Mouse (Mus musculus): ENCODE measurements around the gene Grip1. TPM values are rescaled to one million over a fixed set of nuclear protein-coding genes. Genes with fewer than 3 reads are reported as not detected.

The Grip1 gene
- total RNA-seq, 1 experiment from 2014 or later = 0.91 TPM

DNA sequence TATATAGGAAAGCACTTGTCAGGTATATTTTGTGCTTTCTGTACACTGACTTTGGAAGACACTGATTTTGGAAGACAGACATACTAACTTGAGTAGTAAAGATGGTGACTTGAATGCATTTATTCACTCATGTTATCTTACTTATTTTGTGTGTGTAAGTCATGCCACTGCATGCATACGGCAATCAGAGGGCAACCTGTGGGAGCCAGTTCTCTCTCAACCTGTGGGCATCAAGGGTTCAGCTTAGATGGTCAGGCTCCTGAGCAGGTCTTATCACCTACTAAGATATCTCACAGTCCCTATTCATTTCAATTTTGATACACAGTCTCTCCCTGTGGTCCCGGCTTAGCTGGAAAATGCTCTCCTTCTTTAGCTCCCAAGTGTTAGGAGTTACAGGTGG, 5.4 kb downstream of the Grip1 start:
- no peak for DNase-seq

DNA sequence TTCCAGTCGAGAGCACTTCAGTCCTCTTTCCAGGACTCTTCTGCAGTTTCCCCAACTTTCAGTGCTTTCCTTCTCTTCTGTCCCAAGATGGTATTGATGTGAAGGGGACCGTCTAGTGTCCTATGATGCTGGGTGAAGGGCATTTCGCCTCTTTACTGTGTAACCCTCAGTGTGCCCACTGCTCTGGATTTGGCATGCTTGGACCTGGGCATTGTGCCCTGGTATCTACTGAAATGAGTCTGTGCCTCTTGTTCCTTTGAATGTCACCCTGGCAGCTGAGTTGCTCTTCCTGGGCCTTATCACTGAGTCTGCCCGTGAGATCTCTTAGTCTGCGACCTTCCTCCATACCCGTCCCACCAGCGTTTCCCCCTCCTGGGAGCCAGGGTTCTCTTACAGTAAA, 9.7 kb downstream of the Grip1 start:
- DNase-seq = no peak

DNA sequence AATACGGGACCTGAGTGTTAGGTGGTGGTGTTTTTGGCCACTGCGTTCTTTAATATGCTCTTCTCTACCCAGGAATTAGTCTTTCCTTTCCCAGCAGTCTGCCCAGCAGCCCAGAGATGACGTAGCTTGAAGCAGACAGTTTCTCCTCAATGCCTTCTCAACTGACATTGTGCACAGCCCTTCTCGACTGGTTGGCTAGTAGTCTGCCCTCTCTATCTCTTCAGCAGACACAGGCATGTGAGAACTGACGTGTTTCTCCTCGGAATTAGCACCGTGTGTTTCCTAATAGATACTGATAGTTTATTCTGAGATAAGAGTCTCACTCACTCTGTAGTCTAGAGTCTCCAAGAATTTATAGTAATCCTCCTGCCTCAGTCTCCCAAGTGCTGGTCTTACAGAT, 10.2 kb downstream of the Grip1 start:
- no peak for DNase-seq

DNA sequence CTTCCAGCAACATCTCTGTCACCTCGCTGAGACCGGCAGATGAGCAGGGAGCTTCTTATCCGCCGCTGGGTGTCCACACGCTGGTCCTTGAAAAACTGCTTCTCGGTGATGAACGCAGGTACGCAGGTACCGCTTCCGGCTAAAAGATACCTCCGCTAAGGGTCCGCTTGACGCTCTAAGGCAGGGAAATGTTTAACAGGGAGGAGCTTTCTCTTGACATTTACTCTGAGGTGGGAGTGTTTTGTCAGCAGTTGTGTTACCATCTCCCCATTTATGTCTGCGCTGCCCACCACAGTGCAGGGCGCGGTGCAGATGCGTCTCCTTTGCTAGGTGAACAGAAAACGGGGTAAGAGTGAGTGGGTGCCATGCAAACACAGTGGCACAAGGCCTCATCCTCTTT, 14.3 kb downstream of the Grip1 start:
- DNase-seq = no peak

DNA sequence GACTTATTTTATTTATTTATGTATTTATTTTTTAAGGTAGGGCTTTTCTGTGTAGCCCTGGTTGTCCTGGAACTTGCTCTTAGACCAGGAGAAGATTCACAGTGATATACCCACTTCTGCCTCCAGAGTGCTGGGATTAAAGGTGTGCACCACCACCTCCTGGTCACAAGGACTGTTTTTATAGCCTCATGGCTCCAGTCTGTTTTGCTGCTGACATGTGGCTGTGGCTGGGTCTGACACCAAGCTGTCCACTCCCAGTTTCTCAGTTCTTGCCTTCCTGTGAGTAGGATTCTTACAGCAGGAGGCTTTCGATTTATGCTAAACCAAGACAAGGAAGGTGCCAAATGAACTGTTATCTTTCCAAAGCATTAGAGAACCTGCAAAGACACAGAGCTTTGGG, 16.5 kb downstream of the Grip1 start:
- DNase-seq = no peak

DNA sequence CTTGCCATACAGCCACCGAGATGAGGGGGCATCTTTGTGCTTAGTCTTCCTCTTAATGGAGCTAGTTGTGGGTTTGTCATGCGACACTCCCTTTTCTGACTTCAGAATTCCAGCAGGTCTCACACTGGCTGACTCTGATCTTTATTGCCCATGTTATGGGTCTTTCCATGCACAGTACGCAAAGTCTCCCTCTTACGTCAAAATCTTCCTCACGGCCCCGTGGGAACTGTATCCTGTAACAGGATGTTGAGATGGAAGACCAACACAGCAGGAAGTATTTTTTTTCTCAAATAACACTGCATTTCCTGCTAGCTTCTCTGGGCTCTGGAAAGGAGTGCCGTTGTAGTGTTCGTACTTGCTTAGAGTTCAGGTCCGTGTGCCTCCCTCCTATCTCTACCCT, 21.5 kb downstream of the Grip1 start:
- no peak for DNase-seq

DNA sequence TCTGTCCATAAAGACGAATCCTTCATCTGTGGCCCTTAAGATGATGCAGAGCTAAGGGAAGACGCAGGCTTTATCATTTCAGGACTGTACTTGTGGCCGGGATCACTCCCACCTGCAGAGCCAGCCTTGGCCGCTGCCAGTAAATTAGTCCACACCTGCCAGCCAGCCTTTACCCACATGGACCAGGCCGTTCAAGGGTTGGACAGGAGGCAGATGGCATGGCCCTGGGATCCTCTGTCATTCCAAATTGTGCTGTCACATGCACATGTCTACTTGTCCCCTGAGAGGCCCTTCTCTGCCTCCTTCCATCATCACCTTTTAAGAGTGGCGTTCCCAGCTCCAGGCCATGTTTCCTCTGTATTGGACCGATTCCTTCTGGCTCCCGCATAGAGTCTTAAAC, 24.0 kb downstream of the Grip1 start:
- DNase-seq = no peak

DNA sequence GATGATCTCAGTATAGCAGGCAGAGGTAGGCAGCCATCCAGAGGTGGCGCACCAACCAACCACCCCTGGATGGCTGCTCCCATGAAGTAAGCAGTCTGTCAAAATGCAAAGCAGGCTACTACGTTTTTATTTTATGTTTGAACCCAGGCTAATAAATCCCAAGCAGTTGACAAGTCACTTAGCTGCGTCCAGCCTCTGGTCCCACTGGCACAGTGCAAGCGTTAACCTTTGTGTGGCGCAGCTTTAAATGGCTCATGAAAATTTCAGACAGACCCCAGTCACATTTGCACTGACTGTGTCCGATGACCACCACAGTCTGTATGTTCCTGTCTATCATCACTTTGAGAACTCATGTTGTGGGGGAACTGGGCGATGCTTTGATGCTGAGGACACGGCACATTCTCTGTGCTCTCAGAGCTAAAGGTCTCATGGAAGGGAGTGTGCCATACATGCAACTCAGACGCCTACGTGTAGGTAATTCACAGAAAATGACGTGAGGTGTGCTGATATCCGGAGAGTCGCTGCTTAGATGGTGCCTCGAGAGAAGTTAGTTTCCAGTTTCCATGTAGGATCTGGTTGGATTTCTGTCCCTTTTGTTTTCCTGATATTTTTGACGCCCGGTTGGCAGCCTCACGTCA, 29.6 kb downstream of the Grip1 start:
- DNase-seq = no peak

DNA sequence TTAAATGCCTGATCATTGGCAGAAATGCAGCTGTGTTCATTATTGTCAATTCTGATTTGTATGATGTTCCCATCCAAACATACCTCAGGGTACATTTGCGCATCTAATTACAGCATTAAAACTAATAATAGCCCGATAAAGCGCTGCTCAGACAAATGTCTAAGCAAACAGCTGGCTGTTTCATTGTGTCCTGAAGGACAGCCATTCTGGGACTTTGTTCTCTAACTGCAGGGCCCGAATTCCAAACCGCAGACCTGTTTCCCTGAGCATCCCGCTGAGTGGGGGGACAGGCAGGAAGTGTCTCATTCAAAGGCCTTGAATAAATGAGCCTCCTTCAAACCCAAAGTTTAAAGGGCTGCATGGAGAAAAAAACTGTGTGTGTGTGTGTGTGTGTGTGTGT, 30.1 kb downstream of the Grip1 start:
- no peak for DNase-seq

DNA sequence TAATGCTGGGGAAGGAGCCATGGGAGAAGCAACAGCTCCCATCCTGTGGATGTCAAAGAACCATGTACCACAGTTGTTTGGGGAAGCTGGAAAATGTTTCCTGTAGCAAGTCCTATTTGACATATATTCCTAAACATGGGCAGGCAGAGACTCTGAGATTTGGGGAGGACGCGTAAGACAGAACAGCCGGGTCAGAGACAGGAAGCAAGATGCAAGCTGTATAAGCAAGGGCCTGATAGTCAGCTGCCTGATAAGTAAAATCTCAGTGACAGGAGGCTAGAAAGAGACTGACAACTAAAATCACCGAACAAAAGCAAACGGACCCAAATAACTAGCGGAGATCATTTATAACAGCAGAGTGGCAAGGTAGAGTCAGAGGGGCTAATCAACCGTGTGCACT, 33.3 kb downstream of the Grip1 start:
- DNase-seq = no peak

DNA sequence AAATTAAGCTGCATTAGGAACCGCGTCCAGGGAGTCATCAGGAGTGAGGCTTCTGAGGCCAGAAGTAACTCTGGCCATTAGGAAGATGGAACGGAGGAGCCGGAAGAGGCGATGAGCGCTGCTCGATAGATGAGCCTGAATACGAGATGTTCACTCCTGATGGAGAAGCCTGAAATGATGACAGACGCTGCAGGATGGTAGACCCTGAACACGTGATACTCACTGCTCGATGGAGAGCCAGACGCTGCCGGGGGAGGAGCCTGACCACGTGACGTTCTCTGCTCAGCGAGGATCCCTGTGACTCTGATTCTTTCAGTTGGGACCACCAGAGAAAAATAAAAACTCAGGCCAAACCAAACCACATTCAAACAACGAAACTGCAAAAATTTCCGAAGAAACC, 37.2 kb downstream of the Grip1 start:
- DNase-seq = no peak

DNA sequence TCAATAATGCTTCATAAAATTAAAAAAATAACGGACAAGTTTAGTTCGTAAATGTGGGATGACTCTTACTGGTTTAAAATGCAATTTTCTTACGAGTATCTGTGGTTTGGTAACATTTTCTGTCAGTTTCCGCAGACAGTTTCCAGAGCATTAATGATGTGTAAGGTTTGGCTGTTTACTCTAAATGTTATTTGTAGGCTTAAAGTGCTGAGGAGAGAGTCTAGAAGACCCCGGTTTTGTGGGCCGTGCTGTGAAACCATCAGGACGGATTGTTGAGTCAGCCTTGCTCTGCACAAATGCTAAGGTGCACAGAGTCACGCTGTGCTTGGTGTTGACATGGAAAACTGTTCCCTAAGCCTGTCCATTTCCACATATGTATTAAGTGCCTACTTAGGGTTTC, 41.7 kb downstream of the Grip1 start:
- no peak for DNase-seq

DNA sequence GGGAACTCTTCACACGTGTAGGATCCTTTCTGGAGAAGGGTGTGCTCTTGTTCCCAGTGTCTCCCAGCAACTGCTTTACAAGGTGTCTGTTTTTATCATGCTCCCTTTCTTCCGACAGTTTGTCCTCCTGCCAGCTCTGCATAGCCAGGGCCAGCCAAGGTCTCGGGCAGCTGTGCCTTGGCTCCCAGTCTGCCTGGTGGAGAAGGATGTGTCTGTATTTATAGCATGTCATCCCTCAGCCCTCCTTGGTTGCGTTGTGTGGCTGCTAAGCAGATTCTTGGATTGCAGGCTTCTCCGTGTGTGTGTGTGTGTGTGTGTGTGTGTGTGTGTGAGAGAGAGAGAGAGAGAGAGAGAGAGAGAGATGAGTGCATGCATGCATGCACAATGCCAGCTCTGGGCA, 42.6 kb downstream of the Grip1 start:
- DNase-seq = peak; percentile 26

DNA sequence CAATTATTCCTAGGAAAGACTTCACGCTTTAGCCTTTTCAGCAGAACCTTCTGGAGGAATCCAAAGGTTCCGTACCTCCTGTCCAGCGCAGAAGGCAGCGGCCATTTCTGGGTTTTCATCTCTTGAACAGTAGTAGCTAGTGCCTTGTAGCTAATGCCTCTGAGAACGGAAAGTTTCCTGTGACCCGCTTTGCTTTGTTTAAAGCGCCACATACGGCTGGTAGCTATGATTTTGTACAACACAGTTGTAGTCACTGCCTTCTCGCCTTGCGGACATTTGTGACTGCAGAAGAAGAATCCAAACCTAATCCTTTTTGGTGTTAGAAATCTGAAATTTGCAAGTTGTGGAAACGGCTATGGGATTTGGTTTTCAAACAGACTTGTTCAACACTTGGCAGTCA, 68.1 kb downstream of the Grip1 start:
- no peak for DNase-seq

DNA sequence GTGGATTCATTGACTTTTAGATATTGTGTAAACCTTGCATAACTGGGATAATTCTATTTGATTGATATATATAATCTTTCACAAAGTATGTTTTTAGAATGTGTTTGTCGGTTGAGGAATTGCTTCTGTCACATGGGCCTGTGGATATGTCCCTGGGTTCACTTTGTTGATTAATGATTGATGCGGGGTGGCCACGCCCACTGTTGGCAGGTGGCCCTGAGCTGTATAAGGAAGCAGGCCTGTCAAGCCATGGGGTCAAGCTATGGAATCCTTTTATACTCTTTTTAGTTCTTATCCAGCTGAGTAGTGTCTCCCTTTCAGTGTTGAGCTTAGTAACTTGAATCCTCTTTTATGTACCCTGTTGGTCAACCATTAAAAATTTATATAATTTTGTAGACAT, 72.1 kb downstream of the Grip1 start:
- DNase-seq = no peak

DNA sequence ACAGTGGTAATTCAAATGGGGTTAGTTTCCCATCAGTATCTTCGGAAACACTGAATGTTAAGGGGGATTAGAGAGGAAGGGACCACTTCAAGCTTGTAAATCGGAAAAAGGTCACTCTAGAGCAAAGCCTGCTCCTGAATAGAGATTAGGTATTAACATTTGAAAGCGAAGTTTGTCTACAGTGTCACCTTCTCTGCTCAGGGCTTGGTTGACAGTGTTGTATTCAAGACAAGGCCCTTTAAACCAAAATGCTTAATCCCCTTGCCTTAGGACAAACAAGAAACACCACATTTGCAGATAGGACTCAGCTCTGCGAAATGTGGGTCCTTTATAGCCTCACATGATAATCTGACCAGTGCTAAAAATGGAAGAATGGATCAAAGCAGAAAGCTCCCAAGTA, 81.2 kb downstream of the Grip1 start:
- DNase-seq = no peak

DNA sequence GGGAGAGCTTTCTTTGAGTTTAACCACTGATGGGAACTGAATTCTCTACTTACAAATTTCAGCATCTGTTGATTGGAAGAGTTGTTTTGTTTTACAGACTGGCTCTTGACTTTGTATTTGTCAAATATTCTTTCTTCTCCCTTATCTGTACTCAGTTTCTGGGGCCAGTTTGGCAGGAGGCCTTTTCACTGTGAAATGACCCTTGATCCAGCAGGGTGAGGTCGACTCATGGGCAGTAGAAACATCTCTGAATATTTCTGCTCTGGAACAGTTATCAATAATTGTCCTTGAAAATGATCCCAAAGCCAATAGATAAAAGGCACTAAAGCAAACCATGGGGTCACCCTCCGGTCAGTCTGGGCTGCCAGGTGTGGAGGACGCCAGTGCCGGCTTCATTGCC, 88.0 kb downstream of the Grip1 start:
- no peak for DNase-seq

DNA sequence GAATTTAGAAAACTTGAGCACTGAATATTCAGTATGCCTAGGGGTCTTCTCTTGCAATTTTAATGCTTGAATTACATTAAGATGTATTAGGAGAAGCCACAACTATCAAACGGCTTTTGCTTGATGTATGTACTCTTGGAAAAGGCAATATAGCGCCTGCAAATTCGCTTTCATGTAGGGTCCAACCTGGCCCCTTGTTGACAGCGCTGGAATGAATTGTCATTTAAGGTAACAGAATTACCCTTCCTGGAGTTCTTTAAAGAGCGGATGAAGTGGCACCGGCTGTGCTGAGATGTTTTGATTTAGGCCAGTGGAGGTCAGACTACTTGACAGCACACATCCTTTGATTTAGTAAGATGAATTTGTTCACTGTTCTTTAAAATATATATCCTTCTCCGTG, 90.1 kb downstream of the Grip1 start:
- no peak for DNase-seq

DNA sequence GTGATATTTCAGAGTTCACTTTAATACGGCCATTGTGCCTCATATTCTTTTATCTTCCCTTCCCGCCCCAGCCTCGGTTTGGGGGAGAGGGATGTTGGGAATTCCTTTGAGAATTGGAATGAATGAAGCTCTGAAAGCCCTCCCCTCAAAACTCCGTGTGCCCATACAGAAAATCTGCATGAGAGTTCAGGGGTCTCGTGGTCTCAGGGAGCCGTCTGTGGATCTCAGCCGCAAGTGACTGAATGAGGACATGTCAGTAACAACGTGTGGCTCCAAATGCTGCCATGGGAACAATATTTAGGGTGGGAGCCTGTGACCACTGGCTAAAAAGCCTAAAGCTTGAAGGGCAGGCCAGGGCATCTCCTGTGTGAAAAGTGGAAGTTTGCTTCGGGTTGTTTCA, 91.1 kb downstream of the Grip1 start:
- DNase-seq = no peak

DNA sequence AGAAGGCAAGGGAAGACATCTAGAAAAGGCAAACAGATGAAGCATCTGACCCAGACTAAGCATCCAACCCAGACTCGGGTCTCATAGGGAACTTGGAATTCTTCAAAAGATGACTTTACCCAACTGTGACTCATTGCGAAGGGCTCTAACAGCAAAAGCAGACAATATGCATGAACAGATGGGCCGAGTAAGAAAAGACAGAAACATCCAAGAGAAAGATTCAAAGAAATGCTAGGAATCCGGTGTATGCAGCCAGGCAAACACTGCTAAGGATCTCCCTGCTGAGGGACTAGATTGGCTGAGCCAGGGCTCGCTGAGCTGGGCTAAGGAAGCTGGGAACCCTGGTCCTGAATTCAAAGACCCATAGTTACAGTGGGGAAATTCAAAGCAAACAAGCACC, 94.2 kb downstream of the Grip1 start:
- DNase-seq = no peak

DNA sequence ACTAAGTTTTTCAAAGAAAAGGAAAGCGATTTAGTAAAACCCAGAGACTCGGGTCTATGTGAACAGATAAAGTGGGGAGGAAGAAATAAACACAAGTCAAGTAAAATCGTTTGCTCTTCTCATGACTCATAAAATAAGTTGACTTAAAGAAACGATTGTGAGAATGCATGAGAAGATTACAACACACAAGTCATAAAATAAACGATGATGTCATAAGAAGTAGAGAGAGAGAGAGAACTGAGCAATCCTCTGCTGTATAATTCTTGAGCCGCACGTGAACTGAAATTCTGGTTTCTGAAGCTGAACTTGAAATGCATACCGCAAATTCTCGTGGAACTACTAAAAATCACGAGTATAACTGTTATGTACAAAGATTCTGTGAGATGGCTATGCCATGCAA, 95.1 kb downstream of the Grip1 start:
- no peak for DNase-seq

DNA sequence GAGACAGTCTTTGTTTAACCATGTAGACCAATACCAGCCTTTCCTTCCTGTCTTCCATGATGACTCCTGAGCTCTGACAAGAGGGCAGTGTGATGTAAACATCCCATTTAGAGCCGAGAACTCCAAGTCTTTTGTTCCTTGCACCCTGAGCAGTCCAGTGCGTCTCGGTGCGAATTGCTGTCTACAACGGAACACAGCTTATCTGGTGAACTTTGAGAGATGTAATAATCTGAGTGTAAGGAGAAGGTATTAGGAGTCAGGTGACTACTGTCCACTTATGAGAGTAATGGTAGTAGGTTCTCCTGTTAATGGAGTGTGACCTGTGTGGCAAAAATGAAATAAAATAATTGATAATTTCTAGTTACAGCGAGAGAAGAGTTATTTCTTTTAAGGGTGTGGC, 97.0 kb downstream of the Grip1 start:
- no peak for DNase-seq

DNA sequence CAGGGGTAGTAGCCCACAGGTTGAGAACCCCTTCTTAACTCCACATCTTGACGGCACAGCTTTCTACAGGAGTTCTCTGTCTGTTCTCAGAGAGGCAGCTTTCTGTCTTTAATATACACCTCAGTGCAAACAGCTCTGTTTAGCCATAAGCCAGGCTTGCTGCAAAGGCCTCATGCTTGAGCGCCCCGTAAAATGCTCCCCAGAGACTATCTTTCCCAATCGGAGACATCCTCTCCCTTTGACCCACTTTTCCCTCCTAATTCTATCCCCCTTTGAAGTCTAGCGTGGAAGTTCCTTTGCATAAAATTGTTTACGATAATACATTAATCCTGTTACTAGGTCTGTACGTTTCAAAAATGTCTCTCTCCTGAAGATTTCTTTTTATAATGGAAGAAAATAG, 102.7 kb downstream of the Grip1 start:
- no peak for DNase-seq

DNA sequence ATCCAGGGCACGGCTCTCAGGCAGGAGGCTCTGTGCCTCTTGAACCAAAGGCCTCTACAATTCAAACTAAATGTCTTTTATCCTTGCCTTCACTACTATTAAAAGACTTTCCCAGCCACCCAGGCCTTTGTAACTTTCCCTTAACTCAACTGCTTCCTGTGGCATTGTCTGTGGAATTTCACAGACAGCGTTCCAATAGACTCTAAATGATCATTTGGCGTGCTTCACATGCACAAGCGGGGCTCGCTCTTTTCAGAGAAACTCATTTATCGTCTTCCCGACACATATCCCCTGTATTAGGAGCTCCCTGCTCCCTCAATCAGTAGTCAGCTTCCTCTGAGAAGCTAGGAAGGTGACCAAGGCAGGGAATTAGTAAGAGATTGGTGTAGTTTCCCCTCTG, 104.8 kb downstream of the Grip1 start:
- DNase-seq = no peak

DNA sequence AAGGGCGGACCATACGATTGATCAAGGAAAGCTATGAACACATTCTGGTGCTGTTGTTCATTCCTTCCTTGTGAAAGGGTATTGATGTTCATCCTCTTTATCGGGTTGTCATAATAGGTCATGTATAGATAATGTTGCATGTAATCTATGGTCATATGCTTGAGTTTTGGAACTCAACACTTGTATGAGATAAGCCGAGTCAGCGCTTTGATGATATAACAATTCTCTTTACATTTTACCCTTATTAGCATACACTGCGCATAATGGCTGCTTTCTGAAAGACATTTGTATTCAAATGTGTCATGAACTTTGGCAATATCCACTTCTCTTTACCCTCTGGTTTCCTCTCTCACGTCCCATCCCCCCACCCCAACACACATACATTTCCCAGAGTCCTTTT, 111.2 kb downstream of the Grip1 start:
- no peak for DNase-seq
